Mouse (Mus musculus): Measurements from ENCODE around the gene Pin1rt1.

Gene Pin1rt1
- long read RNA-seq, experiment 1, result 0 reads
- long read RNA-seq, experiment 2, result 0 reads

DNA sequence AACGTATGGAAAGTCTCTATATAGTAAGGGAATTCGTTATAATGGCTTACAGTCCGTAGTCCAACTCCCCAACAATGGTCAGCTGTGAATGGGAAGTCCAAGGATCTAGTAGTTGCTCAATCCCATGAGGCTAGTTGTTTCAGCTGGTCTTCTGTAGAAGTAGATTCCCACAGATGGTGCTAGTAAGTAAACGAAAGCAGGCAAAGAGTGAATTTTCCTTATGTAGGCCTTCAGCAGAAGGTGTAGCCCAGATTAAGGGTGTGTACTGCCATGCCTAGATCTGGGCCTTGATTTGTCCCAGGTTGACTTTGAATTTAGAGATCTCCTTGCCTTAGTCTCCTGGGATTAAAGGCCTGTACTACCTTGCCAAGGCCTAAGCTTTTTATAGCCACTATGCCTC, at the start of gene Pin1rt1:
TSS of gene Pin1rt1 (minus strand) at position 101 of the 400 bp plus-strand sequence.
- intact Hi-C loops (cut with DNase I), result no loop called here

DNA sequence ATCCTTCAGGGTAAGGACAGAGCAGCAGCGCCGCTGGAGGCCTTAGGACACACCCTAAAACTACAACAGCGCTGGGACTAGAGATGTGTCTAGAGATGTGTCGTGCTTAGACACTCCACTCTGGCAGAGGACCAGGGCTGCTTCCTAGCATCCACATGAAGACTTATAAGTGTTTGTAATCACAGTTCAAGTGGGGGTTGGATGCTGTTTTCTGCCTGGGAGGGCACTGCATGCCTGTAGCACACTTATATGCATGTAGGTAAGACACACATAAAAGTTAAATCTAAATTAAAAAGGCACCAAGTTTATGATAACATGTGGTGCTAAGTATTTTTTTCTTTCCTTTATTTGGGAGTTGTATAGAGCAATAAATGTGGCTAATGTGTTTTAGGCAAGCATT, 47.8 kb upstream of the Pin1rt1 start:
- intact Hi-C loops (cut with DNase I), result no loop called here

DNA sequence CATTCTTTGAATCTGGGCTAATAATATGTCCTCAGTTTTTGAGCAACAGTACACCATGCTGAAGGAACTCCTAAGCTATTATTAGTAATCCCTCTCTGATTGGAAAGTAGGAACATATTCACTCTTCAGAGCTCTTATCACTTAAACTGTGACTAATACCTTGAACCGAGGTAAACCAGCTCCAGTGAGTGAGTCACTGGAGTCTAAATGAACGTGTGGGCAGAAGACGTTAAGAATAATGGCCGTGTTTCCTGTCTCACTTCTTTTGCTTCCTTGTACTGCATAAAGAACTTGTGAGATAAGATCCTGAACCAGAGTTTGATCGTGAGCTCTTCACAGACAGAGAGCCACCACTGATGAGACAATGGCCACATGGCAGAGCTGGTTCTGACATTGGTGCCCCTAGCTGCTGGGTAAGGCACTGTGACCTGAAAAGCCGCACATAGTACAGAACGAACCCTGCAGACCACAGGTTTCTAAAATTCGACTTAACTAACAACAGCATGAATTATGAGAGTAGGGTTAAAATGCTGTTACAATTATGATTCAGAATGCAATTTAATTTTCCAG, 47.0 kb upstream of the Pin1rt1 start:
- intact Hi-C loops (cut with DNase I), result no loop called here

DNA sequence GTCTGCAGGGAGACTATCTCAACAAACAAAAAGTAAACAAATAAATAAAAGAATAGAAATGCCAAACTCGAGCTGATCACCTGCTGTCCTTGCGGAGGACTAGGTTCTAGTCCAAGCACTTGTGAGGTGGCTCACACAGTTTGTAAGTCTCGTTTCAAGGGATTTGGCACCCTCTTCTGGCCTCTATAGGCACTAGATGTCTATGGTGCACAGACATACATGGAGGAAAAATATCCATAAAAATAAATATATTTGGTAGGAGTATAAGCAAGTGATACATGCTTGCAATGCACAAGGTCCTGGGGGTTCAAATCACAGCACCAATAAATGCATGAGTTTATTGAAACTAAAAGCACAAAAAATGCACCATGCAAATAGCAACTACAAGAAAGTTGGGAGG, 34.4 kb upstream of the Pin1rt1 start:
- intact Hi-C loops (cut with DNase I), result no loop called here

DNA sequence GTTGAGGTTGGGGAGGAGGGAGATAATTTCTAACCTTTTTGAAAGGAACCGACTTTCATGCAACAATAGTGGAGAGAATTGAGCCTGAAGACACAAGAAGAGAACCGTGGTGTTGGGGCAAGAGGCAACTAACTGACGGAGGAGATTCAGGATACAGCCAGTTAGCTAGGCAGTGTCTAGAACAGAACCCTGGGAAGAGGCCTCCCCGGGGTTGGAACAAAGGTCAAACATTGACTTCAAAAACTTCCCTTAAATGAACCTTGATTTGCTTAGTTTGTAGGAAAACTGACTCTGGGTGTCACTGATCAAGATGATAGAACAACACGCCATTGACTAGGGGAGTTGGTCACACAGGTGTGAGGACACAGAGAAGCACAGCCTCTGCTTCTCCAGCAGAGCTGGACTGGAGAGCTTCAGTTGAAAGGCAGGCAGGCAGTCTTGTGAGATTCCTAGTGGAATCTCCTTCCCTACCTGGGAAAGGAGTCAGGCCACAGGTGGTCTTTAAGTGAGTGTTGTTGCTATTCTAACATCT, 32.5 kb upstream of the Pin1rt1 start:
- intact Hi-C loops (cut with DNase I), result loop anchor here (5.0 kb wide), 1 partner anchor 61 kb away; no protein-coding TSS in a partner anchor

DNA sequence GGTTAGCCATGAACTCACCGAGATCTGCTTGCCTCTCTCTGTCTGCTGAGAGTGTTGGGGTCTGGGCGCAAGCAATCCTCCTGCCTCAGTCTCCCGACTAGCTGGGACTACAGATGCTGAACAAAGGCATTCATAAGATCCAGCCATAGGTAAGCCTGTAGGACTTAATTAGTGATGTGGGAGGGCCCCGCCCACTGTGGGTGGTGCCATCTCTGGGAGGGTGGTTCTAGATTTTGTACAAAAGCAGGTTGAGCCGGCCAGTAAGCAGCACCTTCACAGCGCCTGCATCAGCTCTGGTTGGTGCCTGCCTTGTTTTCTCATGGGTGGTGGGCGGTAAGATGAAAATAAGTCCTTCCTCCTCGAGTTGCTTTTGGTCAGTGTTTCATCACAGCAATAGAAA, 30.1 kb upstream of the Pin1rt1 start:
- intact Hi-C loops (cut with DNase I), result loop anchor here (5.0 kb wide), 1 partner anchor 59 kb away; no protein-coding TSS in a partner anchor

DNA sequence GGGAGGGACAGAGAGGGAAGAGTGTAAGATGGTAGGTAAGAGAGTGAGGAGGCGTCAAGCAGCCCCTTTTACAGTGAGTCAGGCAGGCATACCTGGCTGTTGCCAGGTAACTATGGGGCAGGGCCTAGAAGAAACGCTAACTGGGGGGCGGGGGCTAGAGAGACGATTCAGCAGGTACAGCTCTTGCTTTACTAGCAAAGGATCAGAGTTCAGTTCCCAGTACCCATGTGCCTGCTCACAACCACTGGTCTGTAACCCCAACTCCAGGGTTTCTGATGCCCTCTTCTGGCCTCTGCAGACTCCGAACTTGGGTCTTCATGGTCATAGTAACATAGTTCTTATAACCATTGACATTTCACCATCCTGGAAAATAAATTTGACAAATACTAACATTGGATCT, 27.8 kb upstream of the Pin1rt1 start:
- intact Hi-C loops (cut with DNase I), result no loop called here

DNA sequence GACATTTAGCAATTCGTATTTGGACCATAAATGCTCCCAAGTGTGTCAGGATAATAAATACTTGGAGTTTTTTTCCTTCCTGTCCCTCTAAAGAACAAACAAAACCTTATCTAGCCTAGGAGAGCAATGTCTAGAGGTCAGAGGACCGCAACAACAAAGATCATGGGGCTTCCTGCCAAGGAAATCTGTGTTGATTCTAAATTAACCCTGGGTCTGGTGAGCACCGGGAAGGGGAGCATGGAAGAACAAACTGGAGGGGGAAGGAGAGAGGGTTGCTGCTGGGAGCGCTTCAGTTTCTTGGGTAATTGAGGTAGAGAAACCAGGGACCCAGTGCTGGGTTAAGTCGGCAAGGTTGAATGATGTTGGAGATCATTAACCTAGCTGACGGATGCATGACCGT, 27.0 kb upstream of the Pin1rt1 start:
- intact Hi-C loops (cut with DNase I), result no loop called here

DNA sequence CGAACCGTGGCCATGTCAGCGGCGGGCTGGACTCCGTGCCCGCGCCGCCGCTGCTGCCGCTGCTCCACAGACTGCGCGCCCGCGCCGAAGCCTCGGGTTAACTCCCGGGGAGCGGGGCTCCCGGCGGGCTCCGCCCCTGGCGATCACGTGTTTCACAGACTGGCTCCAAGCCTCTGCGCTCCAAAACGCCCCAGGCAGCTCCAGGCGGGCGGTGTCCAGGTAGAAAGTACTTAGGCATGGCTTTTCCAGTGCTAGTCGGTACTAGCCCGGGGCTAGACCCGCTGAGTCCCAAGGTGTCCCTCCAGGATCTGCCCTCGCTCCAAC, 26.5 kb upstream of the Pin1rt1 start, which contains the start of gene Depdc7:
TSS of gene Depdc7 (minus strand) at position 138 of the 324 bp plus-strand sequence.
- intact Hi-C loops (cut with DNase I), result no loop called here

DNA sequence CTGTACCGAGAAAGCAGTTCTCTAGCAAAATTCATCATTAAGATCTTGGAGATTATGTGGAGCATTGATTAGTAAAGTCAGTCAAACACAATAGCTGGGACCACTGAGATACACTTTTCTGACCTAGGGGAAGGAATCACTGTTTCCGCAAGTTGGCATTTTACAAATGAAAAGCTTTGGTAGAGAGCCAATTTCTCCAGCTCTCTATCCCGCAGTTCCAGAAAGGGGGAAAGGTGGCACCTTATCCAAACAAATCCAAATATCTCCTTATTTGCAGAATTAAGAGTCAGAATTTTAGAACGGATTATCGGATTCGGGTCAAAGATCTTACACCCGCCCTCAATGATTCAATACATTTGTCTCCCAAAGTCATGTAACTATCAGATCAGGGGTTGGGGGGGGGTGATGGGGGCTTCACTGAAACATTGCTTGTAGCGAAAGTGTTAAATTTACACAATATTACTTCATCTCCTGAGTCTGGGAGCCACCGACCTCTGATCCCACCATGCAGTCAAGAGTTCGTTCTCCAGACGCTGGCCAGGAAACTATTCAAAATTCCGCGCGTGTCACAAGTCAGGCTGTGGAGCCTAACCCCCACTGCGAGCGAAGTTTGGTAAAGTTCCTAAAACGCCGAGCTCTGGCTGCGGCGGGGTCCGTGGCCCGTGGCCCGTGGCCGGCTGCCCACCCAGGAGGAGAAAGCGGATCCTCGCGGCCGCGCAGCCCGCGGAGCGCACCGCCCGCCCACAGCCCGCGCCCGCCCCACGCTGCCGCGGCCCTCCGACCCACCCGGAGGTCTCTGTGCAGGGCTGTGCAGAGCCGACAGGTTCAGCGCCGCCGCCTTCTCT, 25.9 kb upstream of the Pin1rt1 start:
- intact Hi-C loops (cut with DNase I), result no loop called here

DNA sequence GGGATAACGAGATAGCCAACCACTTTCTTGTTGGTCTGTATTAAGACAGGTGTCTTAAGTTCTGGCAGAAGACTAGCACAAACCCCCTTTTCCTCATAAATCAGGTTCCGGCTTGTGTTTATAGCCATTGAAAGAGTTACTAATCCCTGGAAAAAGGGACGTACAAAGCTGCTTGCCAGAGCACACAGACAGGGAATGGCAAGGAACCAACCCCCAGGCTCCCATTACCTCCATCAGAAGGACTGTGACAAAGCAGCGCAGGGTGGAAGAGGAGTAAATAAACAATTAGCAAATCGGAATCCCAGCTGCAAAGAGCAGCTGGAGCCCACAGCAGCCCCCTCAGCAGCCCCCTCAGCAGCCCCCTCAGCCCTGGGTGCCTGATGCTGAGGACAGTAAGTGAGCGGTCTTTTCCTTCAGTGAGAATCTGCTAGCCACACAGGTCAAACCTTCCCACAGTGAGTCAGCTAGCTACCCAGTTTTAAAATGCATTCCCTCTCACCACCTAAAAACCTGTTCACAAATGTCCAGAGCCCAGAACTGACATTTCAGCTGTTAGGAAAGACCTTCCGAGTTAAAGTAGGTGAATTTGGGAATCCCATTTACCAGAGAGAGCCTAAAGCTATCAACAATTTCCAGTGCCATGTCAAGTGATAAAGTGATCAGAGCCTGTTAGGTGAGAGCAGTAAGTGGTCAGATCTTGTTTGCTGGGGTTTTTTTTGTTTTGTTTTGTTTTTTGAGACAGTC, 25.0 kb upstream of the Pin1rt1 start:
- intact Hi-C loops (cut with DNase I), result no loop called here

DNA sequence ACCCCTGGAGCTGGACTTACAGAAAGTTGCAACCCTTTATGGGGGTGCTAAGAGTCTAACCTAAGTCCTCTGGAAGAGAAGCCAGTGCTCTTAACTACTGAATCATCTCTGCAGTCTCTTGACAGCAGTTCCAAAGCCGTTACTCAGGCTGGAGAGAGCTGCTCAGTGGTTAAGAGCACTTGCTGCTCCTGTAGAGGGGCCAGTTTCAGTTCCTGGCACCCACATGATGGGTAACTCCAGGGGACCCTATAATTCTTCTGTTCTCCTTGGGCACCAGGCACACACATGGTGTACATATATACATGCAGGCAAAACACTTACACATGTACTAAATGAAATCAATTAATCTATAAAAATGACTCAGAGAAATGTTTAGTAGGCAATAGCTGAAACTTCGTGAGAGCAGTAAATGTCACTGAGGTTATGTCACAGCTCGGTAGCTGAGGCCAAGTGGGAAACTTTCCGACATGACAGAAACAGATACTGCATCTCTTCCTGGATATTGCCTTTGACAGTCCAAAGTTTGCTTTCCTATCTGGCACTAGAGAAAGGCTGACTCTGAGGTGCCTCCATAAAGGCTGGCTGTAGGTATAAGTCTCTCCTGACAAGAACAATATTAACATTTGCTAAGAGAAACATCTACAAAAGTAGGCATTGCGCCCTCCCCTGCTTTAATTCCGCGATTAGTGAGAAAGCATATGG, 24.2 kb upstream of the Pin1rt1 start:
- intact Hi-C loops (cut with DNase I), result no loop called here

DNA sequence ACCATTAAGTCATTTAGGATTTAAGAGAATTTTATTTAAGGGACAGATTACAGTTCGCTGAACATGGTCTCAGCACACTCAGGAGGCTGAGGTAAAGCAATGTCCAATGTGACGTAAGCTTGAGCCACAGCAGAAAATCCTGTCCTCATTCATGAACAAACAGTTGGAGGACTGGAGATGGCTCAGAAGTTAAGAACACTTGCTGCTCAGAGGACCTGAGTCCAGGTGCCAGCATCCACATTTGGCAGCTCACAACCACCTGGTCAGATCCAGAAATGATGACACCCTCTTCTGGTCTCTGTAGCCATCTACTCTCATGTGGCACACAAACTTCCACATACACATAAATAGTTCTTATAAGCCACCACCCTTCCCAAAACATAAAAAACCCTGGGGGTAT, 23.5 kb upstream of the Pin1rt1 start:
- intact Hi-C loops (cut with DNase I), result no loop called here

DNA sequence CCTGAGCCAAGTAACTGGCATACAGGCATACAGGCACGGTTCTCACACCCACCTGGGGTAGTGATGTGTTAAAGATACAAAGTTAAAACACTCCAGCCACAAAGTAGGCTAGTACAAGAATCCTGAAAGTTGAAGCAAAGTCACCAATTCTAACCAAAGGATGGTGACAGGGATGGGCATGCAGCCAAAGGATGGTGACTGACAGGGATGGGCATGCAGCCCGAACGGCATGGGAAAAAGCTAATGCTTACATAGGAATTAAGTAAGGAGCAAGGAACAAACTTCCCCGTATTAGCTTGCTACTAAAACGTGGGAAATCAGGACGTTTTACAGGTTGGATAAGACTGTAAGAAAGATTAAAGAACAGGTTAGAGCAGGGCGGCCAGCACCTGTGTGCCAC, 20.1 kb upstream of the Pin1rt1 start:
- intact Hi-C loops (cut with DNase I), result no loop called here

DNA sequence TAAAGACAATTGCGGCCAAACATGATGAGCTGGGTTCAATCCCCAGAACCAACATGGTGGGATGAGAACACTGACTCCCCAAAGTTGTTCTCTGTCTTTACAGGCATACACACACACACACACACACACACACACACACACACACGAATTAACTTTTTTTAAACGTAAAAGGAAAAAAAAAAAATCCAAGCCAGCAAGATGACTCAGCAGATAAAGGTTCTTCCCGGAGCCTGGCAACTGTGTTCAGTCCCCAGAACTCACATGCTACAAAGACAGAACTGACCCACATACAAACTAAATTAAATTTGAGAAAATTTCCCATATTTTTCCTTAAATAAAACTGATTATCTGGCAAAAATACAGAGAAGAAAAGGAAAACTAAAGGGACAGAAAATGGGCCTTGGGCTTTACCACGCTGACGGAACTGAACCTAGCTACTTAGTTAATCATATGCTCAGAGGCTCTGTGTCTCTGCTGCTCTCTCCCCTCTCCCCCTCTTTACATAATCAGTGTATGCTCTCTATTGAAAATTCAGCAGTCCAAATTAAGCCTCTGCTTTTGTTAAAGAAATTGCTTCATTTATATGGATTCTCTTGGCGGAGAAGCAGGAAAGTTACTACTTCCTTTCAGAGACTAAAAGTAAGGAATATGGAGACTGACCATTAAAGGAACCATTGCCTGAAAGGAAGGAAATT, 16.5 kb upstream of the Pin1rt1 start:
- intact Hi-C loops (cut with DNase I), result no loop called here

DNA sequence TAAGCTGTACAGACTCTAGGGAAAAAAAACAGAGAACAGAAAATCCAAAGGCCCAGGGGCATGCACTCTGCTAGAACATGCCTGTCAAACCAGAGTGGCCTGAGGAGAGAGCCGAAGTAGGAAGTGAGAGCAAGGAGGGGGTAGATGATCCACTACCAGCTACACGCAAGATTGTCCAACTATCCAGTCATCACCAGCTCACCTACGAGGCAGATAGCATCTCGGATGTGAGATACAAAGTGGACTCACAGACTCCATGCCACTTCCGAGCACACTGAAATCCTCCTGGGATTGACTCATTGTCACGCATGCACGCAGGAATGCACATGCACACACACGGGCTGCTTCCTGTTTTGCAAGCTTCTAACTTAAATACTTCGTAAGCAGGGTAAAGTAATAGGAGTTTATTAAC, 15.9 kb upstream of the Pin1rt1 start:
- intact Hi-C loops (cut with DNase I), result no loop called here

DNA sequence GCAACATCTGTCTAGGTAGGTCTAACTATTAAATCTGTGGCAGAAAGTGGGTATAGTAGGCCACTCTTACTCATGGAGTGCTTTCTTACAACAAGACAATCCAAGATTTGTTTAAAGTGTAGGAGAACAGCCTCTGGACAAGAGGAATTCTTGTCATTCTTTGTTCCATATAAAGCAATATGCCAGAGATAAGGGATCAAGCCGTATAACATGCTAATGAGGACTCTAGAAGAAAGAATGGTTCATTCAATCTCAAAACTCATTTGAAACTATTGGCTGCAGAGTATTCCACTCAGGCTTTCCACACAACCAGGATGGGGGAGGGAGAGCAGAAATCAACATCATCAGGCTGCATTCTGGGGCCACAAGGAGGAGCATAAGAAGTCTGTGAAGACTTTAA, 11.2 kb upstream of the Pin1rt1 start:
- intact Hi-C loops (cut with DNase I), result no loop called here

DNA sequence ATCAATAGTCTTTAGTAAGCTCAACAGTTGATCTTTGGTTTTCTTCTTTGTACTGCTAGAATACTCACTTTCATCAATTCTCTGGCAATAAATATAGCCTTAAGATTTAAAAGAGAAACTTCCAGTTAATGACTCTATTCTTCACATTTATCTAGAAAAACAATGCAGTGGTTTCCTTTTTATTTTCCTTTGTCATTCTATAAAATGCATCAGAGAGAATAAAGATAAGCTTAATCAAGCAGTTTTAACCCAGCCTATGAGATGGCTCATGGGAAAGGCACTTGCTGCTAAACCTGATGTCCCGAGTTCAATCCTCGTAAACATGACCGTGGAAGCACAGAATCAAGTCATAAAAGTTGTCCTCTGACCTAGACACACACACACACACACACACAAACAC, 5.8 kb upstream of the Pin1rt1 start:
- intact Hi-C loops (cut with DNase I), result no loop called here

DNA sequence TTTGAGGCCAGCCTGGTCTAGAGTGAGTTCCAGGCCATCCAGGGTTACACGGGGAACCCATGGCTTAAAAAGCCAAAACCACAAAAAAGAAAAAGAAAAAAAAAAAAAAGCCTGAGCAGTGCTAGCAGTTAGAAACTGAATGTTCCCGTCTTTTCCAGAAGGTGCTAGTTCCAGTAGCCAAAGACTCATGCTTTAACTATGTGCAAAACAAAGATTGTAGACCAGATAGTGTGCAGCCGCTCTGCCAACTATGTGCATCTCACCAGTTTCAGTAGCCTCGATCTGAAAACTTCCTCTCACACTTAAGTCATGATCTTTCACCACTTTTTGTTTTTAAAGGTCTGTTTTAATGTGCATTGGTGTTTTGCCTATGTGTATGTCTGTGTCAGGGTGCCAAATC, 1.6 kb upstream of the Pin1rt1 start:
- intact Hi-C loops (cut with DNase I), result no loop called here

DNA sequence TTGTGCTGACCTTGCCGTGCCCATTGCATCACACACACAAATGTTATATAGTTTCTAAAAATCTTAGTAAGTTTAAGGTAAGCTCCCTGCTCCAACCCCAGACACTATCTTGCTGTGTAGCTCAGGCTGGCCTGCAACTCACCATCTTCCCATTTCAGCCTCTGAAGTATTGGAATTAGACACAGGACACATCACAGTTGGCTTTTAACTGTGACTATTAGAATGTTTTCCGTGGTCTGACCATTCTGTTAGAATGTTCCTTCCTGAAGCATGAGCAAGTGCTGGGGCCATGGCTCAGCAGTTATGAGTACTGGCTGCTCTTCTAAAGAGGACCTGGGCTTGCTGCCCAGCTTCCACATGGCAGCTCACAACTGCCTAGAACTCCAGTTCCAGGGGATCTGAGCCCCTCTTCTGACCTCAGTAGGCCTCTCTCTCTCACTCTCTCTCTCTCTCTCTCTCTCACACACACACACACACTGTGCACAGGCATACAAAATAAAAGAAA, 1.1 kb upstream of the Pin1rt1 start:
- intact Hi-C loops (cut with DNase I), result no loop called here
